Mouse (Mus musculus): ENCODE data around the gene Mybbp1a.

DNA sequence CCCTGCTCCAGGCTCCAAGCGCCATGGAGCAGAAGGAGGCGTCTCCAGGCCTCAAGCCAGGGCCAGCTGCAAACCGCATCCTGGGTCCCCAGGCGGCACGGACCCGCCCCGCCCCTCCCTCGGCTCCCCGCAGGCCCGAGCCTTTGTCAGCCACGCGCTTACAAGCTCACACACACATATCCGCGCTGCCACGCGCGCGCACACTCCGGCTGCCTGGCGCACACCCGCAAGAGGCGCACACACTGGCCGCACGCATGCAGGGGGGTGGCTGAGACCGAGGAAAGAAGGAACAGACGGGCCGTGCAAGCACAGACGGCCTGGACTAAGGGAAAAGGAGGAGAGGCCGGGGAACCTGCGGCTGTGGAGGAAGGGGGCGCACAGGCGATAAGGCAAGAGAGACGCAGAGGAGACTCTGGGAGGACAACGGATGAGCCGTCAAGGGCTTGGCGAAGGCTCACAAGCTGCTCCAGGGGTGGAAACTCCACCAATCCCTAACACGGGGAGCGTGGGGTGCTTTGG is 47.7 kb downstream of the Mybbp1a start:
- TF ChIP-seq POLR2A (IDR thresholded peaks at IDR 0.05; ENCODE audit: borderline replicate concordance, control insufficient read depth, low read depth, low read length) = no peak
- TF ChIP-seq CTCF (IDR thresholded peaks at IDR 0.05; ENCODE audit: control insufficient read depth, insufficient read depth, low read length) = no peak

Measured in bone marrow, adult 2 months (tissue).